Mouse (Mus musculus): ENCODE data around the gene Ssxb2. TPM values are rescaled to one million over a fixed set of nuclear protein-coding genes. Genes with fewer than 3 reads are reported as not detected.
"Not testable (repeated sequence)": the region's sequence is repeated elsewhere in the genome, so short reads cannot be mapped to it uniquely, and the experiment has no call there.

Gene Ssxb2
- not detected in 2 replicates for polyA plus RNA-seq (2015; fragmentation: Nextera tagmentation; extraction: Ambion mirVana)

DNA sequence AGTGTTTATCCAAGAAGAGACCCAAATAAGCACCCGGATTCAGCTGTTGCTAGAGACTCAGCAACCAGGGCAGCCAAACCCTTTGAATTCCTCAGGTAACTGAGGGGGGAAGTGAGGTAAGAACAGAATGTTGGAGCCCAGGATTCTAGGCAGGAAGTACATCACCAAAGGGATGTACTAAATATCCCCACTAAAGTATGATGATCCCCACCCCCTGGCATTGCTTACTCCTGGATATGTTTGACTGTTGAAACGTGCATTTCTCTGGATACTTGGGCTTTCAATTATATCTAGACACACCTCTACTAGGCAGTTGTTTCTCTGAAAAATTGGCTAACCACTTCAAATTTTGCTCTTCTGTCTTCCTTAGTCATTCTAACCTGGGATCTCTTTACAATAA, at the start of gene Ssxb2:
TSS of gene Ssxb2 (minus strand) at position 101 of the 400 bp plus-strand sequence.
- WGBS = 75% methylated on average over 2 of the region's 2 CpGs
- not testable (repeated sequence) for H3K9ac ChIP-seq, H3K4me3 ChIP-seq

DNA sequence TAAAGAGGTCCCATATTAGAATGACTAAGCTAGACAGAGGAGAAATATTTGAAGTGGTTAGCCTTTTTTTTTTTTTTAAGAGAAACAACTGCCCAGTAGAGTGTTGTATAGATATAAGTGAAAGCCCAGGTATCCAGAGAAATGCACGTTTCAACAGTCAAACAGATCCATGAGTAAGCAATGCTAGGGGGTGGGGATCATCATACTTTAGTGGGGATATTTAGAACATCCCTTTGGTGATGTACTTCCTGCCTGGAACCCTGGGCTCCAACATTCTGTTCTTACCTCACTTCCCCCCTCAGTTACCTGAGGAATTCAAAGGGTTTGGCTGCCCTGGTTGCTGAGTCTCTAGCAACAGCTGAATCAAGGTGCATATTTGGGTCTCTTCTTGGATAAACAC, 48.5 kb downstream of the Ssxb2 start, which contains the start of gene Ssxb1:
TSS of gene Ssxb1 (plus strand) at position 301 of the 400 bp plus-strand sequence.
- H3K9ac ChIP-seq; H3K4me1 ChIP-seq; H3K27me3 ChIP-seq (replicated peaks); H3K4me3 ChIP-seq; H3K36me3 ChIP-seq (replicated peaks); ATAC-seq (replicated peaks); H3K4me2 ChIP-seq; H3K9me3 ChIP-seq; H3K27ac ChIP-seq: not testable (repeated sequence)
- 27% methylated on average over 1 of the region's 1 CpGs for WGBS

More for the DNA sequence above, at the start of gene Ssxb2:
- not testable (repeated sequence) for H3K36me3 ChIP-seq (replicated peaks); H3K27me3 ChIP-seq (replicated peaks); H3K4me1 ChIP-seq; H3K27ac ChIP-seq; H3K9me3 ChIP-seq; ATAC-seq (replicated peaks); H3K4me2 ChIP-seq

Other genes with a start within 250 kb of the Ssxb2 start
- gene Ftsj1, start 209.3 kb downstream of the Ssxb2 start, polyA plus RNA-seq (2015; fragmentation: Nextera tagmentation; extraction: Ambion mirVana) = 51.3 and 51.7 TPM in 2 replicates
- gene Slc38a5, start 190.6 kb downstream of the Ssxb2 start, polyA plus RNA-seq (2015; fragmentation: Nextera tagmentation; extraction: Ambion mirVana) = 47.5 and 48.4 TPM in 2 replicates
- not detected in 2 replicates for gene Ssxb10, start 134.3 kb downstream of the Ssxb2 start, polyA plus RNA-seq (2015; fragmentation: Nextera tagmentation; extraction: Ambion mirVana)
- gene Ssxb9, start 94.7 kb downstream of the Ssxb2 start, polyA plus RNA-seq (2015; fragmentation: Nextera tagmentation; extraction: Ambion mirVana) = not detected in 2 replicates
- not detected in 2 replicates for gene Ssxb1, start 48.4 kb downstream of the Ssxb2 start, polyA plus RNA-seq (2015; fragmentation: Nextera tagmentation; extraction: Ambion mirVana)
- gene Gm14459, start 63.2 kb upstream of the Ssxb2 start, polyA plus RNA-seq (2015; fragmentation: Nextera tagmentation; extraction: Ambion mirVana) = not detected in 2 replicates
- gene Ssxb6, start 86.5 kb upstream of the Ssxb2 start, polyA plus RNA-seq (2015; fragmentation: Nextera tagmentation; extraction: Ambion mirVana) = not detected in 2 replicates
- not detected in 2 replicates for gene Ssxb3, start 130.1 kb upstream of the Ssxb2 start, polyA plus RNA-seq (2015; fragmentation: Nextera tagmentation; extraction: Ambion mirVana)
- gene Ssxb8, start 229.1 kb upstream of the Ssxb2 start, polyA plus RNA-seq (2015; fragmentation: Nextera tagmentation; extraction: Ambion mirVana) = not detected in 2 replicates